Mouse (Mus musculus): Measurements from ENCODE around the gene Pcdh7.

Pcdh7 gene

DNA sequence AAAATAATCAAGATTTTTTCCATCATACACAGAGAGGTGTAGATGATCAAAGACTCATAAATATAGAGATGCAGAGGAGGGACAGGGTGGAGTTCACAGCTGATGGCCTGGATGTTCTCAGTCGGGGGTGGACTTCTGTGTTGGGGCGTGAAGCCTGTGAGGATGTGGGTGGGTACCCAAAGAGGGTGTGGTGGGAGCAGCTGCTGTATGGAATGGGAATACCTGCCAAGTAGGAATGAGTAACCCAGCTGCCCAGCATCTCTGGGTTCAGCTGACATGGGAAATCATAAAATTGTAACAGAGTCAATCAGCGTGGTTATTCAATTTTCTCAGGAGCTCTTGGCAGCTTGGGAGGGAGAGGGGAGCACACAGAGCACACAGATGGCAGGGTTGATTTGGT, 85.3 kb downstream of the Pcdh7 start:
- DNase-seq = no peak

DNA sequence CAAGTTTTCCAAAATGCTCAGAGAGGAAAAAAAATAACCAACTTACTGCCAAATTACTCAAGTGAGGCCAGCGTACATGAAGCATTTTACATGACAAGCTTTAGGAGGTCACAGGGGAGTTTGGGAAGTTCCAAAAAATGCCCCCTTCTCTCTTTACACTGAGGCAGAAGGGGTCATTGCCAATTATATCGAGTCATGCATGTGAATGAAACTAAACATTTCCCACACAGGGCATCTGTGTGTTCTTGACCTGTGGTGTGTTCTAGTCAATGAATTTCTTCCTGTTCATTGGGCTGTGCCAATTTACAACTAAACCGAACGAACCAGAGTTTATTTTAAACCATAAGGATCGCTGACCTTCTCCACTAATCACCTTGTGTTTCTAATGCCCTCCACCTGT, 86.1 kb downstream of the Pcdh7 start:
- DNase-seq = no peak

DNA sequence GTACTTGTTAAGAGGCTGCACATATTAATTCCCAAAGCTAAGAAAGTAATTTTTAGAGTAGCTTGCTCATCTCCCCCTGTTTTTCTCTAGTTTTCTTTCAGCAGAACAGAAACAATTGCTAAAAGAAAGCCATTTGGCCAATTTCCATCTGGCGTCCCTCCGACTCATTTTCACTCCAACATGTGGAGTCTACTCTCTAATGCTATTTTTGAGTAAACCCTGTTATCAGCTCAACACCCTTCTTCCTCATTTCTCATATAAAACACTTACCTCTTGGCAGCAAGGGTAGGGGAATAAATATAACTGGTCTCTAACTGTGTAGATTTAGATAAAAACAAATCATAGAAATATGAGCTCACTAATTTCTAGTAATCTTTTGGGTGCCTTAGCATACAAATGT, 89.6 kb downstream of the Pcdh7 start:
- peak; percentile 7 to 8 for DNase-seq

DNA sequence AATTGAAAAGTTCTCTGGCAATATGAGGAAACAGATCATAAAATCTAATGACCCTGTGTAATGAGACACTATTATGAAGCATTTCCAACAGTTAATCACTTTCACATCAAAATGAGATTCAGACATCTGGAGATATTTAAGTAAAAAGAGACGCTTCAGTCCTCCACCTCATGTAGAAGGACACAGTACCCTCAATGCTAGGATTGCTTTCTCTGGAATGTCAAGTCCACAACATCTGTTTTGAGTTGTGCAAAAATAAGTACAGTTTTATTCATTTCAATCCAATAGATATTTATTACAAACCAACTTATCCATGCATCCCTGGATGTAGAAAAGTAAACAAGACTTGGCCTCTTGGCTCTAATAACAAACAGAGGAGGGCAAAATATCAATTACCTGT, 92.9 kb downstream of the Pcdh7 start:
- DNase-seq = no peak

DNA sequence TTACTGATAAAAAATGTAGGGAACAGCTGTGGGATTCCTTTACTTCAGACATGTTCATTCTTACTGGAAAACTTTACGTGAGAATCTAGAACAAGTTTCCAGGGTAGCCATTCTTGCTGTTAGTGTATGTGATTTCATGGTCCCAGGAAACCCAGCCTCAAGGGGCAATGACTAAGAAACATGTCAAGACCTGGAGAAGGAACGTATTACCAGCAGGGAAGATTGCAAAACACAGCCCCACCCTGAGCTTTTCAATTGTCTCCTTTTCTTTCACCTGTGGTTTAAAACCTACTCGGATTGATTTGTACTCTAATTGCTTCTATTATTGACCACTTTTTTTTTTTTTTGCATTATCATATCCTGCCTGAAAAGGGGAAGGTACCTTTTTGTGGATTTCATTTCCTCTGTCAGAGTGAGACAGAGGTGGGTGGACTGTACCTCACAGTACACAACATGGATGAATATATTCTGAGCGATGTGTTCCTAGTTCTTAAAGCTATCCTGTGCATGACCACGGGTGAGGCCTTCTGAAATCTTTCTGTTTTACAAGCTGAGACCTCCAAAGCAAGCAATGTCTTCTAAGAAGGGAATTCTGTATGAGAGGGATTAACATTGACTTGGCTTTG, 98.3 kb downstream of the Pcdh7 start:
- DNase-seq = no peak

DNA sequence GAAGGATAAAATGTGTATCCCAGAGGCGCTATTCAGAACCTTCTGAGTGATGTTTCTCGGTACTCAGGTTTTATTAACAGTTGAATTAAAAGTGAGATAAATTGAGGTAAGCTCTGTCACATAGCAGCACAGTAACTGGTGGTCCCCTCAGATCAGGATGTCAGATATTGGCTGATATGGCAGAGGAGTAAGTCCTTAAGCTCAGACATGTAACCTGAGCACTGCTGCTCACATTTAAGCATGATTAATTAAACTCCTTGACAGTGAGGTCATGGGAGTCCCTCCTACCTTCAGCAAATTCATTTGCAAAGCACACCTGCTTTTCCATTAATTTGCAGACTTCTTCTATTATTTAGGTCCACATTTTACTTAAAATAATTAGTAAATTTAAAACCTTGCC, 102.0 kb downstream of the Pcdh7 start:
- DNase-seq = no peak

DNA sequence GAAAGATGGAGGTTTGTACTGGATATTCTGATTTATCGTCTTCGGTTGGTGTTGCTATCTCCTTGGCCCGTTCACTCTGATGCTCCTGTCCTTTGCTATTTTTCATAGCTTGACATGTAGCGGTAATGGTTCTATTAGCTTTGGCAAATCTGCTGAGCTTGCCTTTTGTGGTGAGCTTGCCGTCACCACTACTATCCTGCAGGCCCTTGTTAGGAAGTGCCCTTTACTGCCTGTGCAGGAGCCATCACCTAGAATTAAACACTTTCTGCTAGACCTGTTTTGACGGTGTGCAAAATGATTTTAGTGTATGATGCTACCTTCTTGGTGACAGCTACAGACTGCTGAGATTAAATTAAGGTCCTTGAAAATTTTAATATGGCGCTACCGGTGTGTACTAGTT, 103.3 kb downstream of the Pcdh7 start:
- no peak for DNase-seq

DNA sequence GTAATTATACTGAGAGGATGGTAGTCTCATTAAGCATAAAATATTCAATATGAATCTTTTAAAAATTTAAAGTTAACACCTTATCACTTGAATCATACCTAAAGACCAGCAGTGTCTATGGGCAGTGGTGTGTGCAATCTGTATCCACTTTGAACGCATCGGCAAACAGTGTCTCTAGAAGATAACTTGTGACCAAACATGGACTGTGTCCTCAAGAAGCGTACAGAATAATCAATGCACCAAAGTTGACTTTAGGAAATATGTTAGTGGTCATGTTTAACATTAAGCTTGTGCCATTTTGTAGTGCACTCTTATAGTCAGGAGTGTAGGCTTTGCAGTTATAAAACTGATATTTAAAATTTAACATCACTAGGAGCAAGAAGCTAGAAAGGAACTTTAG, 110.7 kb downstream of the Pcdh7 start:
- no peak for DNase-seq

DNA sequence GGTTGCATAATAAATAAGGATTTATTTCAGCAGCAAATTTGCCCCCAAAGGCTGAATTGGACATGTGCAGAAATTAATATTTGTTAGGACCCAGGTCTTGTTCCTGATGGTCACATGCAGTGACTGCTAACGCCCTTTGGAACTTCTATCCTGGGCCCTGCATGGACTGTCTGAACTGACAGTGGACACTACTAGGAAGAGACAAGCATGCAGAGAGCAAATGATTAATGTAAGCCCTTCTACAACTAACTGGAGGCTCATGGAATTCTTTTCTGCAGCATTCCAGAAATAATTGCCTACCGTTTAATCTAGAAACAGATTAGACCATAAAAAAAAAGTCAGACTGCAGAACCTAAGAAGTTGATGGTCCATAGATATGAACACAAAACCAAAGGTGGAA, 119.4 kb downstream of the Pcdh7 start:
- DNase-seq = peak; percentile 4 to 28

DNA sequence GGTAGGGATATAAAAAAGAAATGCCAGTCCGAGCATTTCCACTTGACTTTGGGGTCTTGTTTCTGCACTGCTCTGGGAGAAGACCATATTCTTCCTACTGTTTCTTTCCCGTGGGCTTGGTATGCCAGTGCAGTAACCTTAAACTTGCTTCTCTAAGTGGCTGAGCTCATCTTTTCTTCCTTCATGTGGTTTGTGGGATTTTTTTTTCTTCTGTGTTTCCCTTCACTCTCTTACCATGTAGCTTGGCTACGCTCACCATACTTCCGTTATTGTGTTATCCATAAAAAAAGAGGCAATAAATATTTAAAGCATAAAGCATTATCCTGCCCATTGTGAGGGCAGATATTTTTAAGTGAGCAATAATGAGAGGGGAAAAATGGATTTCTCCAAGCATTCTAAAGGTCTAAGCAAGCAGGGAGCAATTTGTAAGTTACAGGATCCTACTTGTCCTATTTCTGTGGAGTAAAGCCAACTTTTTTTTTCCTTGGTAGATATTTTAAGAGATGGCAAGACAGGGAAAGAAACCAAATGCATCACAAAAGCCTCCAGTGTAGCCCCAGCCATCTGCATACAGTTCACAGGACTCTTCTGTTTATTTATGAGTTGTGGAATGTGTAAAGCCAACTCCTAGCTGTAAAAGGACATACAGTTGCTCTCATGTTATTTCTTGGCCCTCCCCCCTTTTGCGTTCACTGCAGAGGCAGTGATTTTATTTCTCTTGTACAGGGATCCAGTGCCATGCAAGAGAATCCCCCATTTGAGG, 123.8 kb downstream of the Pcdh7 start:
- DNase-seq = no peak

DNA sequence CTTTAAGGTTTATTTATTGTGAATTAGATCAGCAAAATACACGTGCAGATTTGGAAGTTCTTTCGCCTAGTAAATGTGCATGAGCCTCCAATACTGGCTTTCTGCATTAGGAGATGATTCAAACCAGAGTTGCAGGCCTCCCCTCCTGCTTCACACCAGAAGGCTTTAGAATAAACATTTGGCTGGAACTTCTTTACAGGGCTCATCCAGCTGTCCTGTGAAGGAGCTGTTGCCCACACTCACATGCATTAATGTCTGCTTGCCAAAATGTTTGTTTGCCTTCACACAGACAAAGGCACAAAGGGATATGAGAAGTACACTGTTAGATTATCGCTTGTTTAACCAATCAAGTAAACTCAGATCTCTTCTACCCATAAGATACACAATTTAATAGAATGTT, 129.7 kb downstream of the Pcdh7 start:
- DNase-seq = no peak

DNA sequence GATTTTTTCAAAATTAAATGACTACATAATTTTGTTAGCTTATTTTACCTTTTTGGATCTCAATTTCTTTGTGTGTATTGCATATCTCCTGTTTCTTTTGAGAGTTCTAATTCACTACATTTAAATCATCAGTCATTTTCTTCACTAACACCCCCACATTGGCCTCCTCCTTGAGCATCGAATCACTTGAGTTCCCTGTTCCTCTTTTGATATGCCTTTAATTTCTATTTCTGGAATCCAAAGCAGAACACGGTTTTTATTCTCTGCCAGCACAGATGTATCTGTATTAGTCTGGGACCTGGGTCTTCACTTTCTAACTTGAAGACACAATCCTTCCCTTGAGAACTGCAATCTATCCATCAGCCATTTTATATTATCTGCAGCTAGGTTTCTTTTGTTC, 132.3 kb downstream of the Pcdh7 start:
- no peak for DNase-seq

DNA sequence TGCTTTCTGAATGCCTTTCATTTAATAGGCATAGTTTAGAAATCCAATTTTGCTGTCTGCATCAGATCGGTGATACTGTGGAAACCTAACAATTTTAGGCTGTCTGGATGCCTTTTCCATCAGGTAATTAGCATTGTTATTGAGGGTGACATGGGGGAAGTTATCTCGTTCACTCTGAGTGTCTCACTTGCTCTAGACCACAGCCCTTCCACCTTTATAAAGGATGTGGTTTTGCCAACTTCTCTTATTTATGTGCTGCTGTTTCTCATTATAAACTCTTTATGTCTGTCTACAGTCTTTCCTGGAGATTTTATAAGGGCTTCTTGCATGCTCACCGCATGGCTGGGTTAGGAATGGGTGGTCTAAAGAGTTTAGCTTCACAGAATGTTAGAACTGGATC, 139.5 kb downstream of the Pcdh7 start:
- DNase-seq = no peak

DNA sequence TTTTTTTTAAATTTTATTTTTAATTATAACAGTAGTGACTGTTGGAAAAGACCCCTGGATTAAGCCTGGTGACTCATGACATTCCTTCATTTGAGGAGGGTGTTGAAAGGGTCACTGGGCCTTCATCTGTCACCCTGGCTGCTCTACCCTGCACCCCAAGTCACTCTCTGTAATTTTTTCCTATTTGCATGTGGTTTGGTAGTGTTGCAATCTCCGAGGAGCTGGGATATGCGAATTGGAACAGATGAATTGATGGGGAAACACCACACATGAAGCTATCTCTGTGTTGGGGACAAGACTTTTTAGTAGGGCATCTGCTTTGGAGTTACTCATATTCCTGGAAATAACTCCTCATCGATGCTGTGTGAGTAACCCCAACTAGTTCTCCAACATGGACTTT, 146.5 kb downstream of the Pcdh7 start:
- no peak for DNase-seq

DNA sequence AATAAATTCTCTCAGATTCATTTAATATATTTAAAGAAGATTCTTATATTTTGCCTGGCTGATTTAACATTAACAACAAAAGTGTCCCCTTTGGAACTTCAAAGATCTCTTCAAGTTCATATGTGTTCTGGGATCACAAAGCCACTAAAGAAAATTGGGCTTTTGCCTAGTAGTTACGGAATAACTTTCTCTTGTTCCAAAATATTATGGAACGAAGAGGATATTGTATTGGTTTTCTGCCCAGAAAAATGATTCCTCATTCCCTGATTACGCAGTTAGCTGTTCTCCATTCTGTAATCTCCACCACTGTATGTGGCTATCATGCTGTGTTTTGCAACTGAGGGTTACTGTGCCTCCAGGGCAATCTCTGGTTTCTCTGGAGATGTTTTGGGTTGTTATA, 147.5 kb downstream of the Pcdh7 start:
- DNase-seq = no peak

DNA sequence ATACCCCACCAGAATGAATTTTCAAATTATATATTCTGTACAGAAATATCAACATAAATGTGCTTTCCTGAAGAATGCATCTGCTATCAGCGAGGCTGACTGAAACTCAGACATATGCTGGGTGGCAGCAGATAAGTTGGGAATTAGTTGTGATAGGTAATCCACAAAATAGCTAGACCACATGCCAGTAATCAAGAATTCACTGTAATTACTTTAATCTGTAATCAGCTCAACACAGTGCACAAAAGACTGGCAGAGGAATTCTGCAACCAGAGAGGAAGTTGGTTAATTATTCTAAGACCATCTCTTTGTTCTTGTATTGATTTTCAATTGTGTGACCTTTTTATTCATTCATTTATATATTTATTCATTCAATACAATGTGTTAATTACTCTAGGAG, 148.3 kb downstream of the Pcdh7 start:
- no peak for DNase-seq

DNA sequence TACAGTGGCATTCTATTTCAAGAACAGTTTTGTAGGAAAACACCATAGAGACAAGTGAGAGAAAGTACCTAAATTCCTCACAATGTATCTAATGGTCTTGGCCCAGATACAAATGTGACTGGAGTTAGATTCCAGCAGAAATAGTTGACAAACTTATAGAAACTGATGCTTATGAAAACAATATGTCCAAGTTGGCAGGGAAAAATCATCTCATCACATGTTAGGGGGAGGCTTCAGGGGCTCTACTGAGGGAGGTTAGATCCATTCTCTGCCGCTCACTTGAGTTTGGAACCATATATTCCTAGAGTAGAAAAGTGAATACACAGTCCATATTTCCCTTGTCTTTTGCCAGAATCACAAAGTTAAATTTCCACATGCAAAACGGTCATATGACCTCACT, 150.1 kb downstream of the Pcdh7 start:
- DNase-seq = no peak

DNA sequence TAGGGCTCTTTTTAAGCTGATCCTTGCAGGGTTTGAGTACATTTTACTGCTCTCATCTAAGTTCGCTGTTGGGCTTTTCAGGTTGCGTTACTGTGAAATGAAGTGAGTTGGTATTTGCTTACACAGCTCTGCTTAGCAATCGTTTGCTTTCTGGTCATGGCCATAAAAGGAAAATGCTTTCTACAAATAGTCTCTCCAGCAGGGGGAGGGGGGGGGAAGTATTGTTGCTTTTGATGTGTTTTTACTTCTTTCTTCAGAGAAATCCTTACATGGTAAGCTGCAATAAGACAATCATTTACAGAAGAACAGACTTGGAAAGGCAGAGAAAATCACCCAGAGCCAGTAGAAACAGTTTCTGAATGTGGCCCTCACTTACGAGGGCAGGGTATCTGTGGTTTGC, 150.9 kb downstream of the Pcdh7 start:
- DNase-seq = peak; percentile 1 to 9

DNA sequence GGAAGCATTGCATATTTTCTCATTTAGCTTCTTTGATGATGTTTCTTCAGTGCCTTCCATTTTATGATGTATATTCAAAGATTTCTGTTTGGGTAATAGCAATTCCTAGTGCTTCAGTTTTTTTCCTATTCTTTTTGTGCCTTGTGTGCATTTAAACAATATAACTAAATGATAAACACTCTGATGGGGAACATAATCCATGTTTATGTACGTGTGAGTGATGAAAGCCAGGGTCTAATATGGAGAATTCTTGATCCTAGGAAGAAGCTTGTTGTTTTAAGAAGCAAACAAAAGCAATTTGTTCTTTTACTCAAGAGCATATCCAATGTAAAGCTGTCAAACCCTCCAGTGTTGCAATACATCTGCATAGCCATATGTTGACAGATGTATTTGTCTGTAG, 153.0 kb downstream of the Pcdh7 start:
- no peak for DNase-seq

DNA sequence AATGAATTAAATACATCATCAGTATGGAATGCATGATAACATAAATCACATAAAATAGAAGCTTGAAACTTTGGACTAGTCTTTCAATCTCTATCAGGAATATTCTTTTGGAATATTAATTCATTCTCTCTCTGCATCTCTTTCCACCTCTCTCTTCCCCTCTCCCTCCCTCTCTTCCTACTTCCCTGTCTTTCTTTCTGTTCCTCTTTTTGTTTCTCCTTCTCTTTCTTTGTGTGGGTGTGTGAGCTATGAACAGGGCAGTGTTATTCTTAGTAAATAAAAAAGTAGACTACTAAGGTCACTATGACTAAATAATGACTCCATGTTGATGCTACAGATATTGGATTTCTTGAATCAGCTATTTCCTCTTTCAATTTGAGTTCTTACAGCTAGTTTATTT, 167.2 kb downstream of the Pcdh7 start:
- no peak for DNase-seq

DNA sequence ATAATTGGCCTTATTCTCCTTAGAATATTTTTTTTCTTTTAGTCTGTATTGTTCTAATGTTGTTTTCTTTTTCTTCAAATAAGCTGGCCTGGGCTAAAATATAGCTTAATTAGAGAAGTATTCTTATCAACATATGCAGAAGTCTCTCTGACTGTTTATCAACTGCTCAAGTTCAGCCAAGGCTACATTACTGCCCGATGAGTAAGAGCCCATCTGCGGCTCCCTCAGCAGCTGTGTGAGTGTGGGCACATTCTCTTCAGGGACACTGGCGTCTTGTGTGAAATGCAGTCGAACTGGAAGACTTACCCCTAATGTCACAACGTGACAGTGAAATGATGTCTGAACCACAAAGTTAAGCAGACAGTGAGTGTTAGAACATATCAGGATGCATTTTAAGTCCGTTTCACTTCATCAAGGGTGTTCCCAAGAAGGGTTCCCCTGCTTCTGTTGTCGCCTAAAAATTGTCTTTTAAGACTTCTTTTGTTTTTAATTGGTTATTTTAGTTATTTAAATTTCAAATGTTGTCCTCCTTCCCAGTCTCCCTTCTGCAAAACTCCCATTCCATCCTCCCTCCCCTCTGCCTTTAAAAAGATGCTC, 181.3 kb downstream of the Pcdh7 start:
- no peak for DNase-seq

DNA sequence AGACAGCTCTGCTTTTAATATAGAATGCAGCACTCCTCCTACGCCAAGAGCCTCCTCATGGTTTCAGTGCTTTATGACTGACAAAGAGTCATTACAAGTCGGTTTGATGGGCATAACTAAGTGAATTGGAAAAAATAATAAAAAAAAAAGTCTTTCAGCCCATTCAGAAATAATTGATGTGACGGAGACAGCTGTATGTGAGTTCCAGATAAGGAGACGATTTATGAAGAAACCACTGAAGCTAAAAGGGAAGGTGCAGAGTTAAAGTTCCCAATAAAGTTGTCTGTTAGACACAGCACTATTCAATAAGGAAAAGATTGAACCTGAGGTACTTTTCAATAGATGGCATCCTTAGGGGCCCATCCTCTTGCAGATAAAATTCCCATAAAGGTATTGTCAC, 189.5 kb downstream of the Pcdh7 start:
- DNase-seq = no peak

DNA sequence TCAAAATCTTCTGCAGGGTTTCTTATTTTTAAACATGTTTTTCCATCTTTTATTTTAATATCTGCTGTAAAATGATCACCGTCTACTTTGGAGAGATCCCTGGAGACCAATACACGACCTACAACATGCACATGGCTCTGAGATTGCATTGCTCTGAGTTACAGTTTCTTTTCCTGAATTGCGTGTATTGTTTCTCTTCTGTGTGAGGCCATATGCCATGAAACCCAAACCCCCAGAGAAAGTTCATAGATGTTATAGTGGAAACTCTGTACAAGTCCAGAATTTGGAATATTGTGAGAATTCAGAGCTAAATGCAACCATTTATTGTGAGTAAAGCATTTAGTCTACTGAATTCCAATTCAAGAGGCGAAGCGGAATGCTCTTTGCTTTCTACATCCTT, 203.4 kb downstream of the Pcdh7 start:
- no peak for DNase-seq

DNA sequence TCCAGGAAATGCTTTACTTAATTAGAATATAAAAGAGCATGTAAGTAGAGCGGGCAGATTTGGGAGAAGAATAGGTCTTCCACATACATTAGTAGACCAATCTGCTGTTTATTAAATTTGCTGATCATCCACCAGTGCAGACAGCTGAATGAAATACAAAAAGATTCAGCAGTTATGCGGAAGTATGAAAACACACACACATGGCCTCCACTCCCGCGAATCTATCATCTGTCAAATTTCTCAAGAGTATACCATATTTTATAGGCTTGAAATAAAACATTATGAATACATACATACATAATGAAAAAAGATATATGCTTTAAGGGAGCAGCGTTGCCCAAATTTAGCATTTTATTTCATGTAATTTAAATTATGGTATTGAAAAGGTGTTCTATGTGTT, 213.6 kb downstream of the Pcdh7 start:
- no peak for DNase-seq

DNA sequence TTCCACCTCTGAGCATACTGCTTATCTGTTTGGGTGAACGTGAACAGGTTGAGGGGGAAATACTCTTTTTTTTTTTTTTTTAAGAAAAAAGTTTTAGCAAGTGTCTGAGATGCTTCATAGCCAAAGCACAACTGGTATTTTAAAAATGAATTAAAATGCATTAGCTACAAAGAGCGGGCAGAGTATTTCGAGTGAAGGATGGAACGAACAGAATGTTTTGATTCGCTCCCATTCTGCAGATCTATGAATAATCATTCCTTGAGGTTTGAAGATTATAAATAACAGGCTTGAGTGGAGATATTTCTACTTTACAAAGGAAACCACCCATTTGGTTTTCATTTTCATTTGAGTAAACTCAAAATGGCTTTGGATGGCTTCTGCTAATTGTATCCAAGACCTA, 214.0 kb downstream of the Pcdh7 start:
- no peak for DNase-seq
